Mouse (Mus musculus): ENCODE data around the gene Gm43064.
"Not testable (repeated sequence)": the region's sequence is repeated elsewhere in the genome, so short reads cannot be mapped to it uniquely, and the experiment has no call there.

Gm43064 gene

DNA sequence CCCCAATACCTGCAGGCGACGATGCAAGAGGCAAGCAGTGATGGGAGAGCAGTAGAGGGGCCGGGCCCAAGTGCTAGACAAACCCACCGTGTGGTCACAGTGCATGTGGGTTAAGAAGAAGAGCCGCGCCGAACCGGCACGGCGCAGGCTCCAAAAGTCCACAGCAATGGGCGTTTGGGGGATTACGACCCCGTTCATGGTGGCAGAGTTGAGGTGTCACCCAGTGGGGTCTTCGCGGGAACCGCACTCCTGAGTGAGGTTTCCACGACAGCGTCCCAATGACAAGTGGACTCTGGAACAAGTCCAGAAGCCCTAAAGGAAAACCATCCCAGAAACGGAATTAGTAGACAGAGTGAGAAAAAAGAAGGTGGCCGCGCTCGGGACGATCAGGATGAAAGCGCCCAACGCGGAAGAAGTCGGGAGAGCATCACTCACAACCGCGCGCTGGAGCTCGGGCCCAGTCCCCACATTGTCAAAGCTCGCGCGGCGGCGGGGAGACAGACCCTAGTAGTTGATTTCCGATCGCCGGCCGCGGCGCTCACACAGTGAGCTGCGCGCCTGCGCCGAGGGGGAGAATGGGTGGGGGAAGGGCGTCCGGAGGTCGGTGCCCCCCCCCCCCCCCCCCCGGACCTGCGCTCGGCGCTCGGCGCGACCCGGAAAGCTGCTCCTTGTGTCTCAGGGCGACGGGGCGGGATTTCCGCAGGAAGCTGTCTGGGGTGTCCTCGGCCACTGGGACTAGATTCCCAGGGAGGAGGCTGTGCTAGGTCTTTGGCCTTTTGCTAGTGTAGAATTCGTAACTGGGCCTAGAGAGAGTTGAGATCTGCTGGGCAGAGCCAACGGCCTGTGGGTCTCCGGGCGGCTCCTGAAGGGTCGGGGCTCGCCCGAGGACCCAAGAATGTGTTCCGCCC lies at the start of gene Gm43064, which contains the start of the genes Dclre1b and Ap4b1:
TSS of gene Gm43064 (plus strand) at position 683 of the 908 bp plus-strand sequence.
TSS of gene Dclre1b (minus strand) at position 554 of the 908 bp plus-strand sequence.
TSS of gene Ap4b1 (plus strand) at position 630 of the 908 bp plus-strand sequence.
- DNase-seq (ENCODE audit: low spot score), result peak; percentile 92

DNA sequence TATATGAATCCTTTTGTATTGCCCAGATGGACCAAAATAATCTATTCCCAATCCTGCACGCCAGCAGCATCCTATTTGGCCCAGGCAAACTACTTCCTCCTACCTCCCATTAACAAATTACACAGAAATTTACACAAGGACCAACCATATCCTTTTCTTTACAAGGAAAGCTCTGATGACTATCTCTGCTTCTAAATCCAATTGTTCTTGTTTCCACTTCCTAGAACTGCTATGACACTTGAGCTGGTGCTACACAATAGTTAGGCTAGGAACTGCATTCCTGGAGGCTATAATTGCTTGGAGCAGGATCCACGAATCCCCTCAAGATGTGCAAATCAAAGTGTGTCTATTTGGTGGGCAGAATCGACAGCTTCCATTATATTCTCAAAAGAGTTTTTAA lies 42.6 kb upstream of the Gm43064 start:
- DNase-seq (ENCODE audit: low spot score), result no peak

DNA sequence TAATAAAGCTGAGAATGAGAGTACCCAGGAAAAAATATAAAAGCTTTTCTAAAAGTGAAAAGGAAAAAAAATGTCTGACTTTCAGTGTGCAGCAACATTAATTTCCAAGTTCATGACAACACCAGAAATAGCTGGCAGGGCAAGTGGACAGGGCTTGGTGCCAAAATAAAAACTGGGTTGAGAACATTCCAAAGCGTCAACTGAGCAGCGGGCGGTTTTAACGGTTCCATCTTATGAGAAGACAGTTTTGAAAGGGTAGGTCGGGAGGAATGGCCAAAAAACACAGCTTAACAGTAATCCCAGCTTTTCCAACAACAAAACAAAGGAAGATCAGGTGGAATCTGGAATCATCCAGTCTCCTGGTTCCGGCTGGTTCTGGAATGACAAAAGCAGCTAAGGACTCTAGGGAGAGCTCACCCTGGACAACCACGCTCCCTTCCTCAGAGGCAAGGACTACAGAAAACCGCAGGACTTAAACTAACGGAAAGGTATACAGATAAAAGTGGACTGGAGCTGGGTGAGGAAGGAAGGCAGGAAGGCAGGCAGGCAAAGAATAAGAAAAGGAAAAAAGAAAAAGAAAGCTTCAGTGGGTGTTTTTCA lies 37.7 kb upstream of the Gm43064 start:
- no peak for DNase-seq (ENCODE audit: low spot score)

DNA sequence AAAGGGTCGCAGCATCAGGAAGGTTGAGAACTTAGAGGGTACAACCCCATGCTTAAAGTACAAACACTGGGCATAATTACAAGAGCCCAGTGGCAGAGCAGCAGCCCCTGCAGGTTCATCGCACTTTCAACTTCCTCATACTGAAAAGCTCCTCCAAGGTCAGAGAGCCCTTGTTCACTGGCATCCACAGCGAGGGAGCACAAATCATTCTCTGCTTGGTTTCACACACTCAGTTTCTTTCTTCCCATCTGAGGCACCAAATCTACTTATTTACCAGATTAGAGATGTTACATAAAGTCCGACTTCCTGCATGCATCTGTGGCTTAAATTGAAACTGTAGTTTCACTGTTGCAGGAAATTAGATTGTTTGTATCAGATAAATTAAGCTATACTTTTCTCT lies 36.5 kb upstream of the Gm43064 start:
- DNase-seq (ENCODE audit: low spot score), result peak; percentile 29

DNA sequence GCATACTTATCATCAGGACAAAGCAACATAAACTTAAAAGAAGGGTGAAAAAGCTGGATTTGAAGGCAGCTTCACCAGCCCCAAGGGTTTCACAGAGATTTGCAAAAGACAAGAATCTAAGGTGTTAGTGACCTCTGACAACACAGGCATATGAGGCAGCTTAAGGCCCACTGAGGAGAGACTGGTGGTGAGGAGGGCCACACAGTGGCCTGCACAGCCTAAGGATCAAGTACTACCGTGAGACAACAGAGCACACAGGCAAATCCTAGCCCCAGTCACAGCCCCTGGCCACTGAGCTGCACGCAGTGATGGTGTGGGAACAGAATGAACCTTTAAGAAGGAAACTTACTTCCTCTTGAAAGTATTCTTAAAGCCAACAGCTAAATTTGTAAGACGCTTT lies 35.9 kb upstream of the Gm43064 start:
- DNase-seq (ENCODE audit: low spot score), result no peak

DNA sequence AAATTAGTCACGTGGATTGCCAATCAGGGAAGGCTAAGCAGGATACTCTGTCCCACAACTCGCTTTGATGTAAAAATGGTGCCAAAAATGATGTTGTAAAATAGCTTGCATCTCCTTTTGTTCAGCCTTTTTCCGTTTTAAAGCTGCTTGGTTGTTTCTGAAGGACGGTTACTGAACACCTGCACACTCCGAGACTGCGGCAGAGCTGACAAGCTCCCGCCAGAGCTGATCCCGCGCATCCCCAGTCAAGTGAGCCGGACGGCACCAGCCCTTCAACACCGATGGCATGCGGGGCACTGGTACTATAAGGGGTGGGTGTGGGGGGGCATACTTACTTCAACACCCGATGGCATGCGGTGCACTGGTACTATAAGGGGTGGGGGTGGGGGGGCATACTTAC lies 35.4 kb upstream of the Gm43064 start:
- DNase-seq (ENCODE audit: low spot score), result no peak

DNA sequence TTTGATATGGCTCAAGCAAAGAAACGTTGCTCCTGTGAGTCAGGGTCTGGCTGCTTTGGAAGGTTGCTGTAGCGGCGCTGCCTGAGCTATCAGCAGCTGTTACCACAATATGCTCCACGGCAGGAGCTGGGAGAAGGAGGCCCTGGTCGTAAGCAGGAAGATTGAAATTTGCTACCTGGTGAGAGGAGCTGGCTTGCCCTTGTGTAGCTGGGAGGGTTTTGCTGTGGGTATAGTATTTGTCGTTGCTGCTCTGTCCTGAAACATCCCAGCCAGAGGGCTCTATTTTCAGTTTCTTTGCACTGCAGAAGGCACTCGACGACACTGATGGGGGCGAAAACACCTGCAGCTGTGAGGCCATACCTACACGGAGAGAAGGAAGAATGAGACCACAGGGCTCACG lies 31.4 kb upstream of the Gm43064 start:
- peak; percentile 37 for DNase-seq (ENCODE audit: low spot score)

DNA sequence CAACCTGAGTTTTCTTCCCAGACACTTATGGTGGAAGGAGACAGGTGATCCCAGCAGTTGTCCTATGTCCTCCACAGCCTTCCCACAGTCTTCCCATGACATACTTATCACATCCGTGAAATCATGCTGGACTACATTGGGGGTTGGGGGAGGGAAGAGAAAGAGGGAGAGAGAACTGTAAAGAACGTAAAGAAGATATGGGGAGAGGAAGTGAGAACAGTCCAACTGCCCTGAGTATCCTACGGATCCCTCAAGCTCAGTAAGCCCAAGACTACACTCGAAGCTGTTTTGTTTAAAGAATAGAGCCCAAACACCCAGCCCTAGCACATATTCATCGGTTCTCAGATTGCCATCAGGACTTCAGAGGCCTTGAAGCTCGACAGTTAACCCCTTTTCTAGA lies 30.7 kb upstream of the Gm43064 start:
- no peak for DNase-seq (ENCODE audit: low spot score)

DNA sequence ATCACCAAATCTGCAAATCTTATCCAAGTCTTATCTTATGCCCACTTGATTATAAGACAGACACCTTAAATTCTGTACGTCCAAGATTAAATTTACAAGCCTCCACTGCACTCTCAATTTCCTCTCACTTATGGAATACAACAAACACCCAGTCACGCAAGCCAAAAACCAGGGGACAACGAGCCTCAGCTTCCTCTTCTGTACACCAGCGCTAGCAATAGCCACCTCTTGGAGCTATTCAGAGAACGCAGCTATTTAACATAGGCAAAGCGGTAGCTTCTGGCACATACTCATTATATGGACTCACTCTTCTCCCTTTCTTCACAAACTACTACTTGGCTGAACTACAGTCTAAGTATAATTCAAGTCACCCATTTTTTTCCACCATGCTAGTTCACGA lies 30.2 kb upstream of the Gm43064 start:
- DNase-seq (ENCODE audit: low spot score), result no peak

DNA sequence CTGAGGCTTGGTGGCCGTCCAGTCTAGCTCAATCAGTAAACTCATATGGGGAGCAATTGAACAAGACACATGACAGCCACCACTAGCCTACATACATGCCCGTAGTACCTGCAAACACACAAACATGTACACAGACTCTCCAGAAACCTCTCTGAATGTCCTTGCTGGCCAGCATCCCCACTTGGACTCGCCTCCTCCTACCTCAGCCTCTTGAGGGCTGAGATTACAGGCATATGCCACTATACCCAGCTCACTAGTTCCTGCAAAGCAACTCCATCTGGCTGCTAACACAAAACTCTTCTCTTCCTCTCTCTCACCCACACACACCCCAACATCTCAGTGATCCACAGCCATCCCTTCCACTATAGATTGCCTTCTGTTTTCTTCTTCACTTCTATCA lies 29.1 kb upstream of the Gm43064 start:
- DNase-seq (ENCODE audit: low spot score), result no peak

DNA sequence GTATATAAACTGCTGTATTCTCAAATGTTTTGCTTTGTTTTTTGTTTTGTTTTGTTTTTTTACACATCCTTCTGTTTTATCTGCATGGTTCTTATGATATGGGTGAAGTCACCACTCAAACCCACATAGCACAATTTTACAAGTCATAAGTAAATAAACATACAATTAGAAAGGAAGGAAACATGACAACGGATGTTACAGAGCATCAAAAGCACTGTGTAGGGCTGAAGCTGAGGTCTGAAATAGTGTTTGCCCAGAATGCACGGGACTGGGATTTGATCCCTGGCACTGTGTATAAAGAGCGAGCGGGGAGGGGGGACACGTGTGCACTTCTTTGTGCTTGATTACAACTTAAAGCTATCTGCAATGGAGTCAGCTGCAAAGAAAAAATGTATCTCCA lies 28.6 kb upstream of the Gm43064 start:
- DNase-seq (ENCODE audit: low spot score), result no peak

DNA sequence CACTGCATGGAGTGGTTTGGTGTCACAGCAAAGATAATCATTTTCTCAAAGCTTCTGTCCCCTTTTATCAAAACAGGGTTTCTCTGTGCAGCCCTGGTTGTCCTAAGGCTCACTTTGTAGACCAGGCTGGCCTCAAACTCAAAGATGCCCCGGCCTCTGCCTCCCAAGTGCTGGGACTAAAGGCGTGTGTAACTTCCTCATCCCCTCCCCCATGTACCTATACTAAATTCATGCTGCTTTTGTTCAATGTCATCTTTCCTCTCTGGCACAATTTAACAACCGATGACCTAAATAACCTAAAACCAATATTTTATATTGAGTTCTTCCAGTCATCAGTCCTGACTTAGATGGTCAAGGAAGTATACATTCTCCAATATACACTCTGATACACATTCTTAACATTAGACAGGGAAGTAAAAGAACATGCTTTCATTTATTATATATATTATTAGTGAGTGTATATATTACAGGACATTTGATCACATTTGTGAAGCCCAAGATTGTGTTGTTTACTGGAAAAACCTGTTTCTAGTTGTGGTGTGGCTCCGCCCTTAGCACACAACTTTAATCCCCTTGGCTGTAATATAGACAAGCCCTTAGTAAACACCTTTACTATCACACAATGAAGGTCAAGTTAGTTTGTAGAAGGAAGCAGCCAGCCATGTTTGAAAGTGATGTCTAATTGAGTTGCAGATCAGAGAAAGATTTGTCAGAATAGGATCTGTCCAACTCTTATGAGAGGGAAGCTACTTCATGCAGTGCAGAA lies 26.3 kb upstream of the Gm43064 start:
- no peak for DNase-seq (ENCODE audit: low spot score)

DNA sequence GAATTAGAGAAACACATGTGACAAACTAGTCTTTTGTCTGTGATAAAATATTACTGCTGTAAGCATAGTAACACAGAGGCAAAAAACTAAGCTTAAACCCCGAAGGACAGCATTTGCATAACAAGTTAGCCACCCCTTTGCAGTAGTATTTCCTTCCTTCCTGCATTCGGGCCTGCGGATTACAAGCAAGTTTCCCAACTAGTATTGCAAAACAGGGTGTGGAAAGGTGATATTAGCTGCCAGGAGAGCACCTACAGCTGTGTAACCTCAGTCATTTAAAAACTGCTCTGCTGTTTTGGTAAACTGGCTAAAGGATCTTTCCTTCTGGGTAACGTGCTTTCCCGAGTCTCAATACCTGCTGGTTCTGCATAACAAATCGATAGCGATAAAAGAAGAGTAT lies 22.1 kb upstream of the Gm43064 start:
- no peak for DNase-seq (ENCODE audit: low spot score)

DNA sequence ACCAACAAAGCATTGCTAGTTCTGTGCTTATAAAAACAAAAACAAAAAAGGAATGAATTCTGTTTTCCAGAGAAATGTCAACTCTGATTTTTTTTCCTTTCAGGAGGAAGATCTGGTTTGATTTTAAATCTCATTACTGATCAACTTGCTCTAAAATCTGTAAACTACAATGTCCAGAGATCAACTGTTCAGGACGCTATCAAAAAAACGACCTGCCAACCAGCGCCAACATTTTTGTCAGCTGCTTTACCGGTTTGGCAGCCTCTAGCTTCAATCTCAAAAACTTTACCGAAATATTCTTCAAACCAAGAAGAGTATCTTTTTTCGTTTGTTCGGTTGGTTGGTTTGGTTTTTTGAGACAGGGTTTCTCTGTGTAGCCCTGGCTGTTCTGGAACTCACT lies 20.3 kb upstream of the Gm43064 start:
- DNase-seq (ENCODE audit: low spot score), result no peak

DNA sequence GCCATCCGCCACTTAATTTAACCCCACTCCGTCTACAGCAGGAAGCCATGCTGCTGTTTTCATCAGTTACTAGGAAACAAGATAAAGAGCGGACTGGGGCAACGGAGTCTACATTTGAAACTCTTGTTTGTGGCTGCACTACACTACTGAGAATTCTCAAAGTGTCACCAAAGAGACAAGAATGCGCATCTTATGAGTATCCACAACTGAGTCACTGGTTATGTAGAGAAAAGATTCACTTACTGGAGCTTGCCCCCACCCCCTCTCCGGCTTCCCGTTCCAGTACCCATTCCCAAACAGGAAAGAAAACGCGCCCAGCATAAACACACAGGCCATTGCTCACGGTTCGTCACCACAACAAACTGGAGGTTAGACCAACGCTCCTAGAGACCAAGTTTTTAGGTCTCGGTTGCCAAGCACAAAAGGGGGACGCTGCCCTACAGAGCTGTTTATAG lies 19.5 kb upstream of the Gm43064 start:
- DNase-seq (ENCODE audit: low spot score), result peak; percentile 76

DNA sequence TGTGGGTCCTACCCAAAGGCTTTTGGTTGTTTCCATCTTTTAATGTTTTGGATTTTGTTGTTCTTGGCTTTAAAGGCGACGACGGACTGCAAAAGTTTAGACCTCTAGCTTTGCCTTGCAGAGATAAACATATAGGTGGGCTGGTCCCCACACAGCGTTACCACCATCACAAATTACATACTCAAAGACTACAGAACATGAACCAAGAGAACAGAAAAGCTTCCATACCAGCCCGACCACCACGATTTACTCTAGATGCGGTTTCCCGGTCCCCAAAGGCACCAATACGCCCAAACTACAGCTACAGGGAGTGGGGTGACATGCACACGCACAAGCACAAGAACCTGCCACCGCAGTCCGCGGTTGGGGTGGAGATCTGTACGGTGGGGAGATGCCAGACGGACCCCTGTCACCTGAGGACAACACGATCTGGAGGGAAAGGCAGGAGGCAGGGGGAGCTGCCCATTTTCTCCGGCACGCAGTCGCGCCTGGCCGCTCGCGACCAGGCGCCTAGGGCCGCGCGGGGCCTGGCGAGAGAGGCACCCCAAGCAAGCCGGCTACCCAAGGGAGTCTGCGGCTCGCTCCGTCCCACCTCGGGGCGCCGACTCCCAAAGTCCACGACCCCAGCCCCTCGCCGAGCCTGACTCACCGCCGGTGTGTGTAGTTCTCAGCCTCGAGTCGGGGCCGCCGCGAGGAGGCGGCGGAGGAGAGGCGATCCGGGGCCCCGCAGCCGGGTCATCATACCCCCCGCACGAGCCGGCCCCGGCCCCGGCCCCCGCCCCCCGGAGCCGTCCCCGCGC lies 18.8 kb upstream of the Gm43064 start:
- DNase-seq (ENCODE audit: low spot score), result peak; percentile 55

DNA sequence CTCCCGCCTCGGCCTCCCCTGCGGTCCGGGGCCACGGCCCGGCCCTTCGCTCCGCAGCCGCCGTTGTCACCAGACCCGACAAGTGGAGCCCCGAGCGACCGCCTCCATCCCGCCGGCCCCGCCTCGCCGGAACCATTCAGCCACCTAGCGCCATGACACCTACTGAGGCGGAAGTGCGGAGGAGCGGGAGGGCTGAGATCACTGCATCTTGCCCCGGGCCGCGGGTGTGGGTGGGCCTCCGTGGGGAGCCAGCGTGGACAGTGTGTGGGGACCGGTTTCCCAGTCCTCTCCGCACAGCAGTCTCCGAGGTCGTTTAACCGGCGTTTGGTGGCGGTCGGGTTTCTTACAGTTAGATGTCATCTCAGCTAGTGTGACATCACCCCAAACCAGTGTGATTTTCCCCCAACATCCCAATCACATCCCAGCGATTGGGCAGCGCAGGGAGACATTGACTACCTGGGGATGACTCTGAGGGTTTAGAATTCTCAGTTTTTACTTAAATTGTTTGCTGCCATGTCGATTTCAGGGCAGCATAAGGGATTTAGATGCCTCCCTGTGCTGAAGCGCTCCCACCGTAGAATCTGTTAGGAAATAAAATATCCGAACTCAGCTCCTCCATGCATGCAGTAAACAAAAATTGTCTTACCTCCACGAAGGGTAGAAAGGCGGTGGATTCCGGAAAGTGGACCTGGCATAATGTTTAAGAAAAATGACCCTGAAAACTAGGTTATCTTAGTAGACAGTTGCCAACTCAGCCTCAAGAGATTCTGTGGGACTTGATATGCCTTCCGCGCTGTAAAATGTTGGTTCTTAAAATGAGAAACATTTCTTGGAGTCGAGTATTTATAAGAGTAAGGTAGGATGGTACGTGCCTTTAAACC lies 17.9 kb upstream of the Gm43064 start, which contains the start of gene Hipk1:
TSS of gene Hipk1 (minus strand) at position 334 of the 881 bp plus-strand sequence.
- DNase-seq (ENCODE audit: low spot score), result peak; percentile 93

DNA sequence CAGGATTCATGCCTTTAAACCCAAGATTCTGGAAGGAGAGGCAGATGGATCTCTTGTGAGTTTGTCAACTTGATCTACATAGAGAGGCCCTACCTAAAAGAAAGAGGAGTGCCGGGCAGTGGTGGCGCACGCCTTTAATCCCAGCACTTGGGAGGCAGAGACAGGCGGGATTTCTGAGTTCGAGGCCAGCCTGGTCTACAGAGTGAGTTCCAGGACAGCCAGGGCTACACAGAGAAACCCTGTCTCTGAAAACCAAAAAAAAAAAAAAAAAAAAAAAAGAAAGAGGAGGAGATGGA lies 17.3 kb upstream of the Gm43064 start:
- not testable (repeated sequence) for DNase-seq (ENCODE audit: low spot score)

DNA sequence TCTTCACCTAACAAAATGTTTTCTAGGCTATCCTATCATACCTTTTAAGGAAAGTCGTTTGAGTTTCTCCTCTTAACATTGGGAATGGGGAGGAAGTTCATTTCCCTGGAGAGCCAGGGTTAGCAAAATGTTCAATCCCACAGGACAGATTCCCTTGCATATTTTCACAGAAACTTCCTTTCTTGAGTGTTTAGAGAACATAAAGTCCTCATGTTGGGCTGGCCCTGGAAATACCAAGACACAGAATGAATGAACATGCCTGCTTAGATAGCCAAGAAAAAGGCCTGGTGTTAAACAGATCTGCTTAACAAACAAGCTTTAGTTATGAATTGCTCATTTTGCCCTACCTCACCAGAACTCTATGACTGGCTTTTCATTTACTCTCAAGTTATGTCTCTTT lies 16.8 kb upstream of the Gm43064 start:
- DNase-seq (ENCODE audit: low spot score), result no peak

DNA sequence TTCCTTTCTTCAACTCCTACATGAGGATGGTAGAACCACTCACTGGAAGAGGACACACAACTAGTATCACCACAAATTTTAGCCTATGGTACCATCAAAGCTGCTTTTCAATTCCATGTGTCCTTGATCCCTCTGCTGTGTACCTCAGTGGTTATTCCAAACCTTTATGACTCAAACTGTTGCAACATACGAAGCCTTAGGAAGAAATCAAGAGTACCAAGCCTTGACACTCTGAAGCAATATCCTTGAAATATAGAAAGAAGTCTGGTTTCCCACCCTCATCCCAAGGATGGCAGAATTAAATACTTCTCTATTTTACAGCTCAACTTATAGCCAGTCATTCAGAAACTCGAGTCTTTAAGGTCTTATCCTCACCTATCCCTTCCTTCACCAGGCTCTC lies 13.0 kb upstream of the Gm43064 start:
- DNase-seq (ENCODE audit: low spot score), result no peak

DNA sequence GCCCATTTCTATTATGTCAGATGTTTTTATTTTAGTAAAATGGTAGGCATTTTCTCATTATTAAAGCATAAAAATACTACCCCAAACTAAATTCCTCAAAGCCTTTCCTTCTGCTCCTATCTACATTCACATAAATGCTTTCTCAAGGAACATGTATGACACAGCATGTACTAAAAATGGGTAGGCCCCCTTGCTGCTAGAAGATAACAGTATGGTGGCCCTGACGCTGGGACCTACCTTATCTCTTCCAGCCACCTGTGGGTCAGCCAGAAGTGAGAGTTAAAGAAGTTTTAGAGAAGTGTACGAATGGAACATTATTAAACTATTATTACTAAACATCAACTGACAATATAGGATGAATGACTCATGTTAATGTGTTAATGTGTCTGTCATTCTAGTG lies 9.9 kb upstream of the Gm43064 start:
- DNase-seq (ENCODE audit: low spot score), result no peak

Data from T-cell, adult 2 months (primary cell).